Mouse (Mus musculus) forelimb bud, embryonic 11.5 days (tissue): ENCODE results near the gene Rbm14.

ENCODE experiments used
- DNase-seq: peaks from one replicate; pipeline ENCODE4 v3.0.0-alpha.2; 2012; ENCODE audit warnings: low read depth, low spot score

The Rbm14 gene

DNA sequence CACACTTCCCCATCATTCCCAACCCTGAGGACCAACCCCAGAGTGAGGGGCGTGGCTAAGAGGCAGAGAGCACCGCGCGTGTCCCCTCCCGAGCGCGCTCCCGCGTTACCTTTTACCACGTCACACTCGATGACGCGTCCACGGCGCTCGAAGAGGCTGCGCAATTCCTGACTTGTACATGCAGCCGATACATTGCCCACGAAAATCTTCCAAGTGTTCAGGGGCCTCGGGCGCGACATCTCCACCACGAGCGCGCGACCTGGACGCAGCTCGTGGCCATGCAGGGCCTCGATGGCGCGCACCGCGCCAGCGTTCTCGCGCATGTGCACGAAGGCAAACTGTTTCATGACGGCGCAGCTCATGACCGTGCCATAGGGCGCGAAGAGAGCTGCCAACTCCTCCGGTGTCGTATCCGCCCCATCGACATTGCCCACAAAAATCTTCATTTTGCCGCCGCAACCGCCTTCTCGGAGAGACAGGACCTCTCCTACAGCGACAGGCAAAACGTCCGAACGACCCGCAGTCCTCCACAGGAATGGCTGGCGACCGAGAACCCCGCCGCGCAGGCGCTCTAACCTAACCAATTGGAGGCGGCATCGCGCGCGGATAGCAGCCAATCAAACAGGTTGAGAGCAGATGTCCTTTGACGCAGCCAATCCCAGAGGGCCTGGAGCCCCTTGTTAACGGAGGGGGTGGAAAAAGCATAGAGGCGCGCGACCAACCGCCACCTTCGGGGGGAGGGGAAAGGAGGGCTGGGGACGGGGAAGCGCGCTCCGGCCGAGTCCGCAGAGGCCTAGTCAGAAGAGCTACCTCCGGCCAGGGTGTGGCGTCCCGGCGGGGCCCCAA lies at the start of gene Rbm14, which contains the start of gene Gm21992:
Gene Rbm14 (minus strand): TSS at position 572 of the 846 bp plus-strand sequence.
Gene Gm21992 (minus strand): TSS at position 550 of the 846 bp plus-strand sequence.
- peak; percentile 98 for DNase-seq

DNA sequence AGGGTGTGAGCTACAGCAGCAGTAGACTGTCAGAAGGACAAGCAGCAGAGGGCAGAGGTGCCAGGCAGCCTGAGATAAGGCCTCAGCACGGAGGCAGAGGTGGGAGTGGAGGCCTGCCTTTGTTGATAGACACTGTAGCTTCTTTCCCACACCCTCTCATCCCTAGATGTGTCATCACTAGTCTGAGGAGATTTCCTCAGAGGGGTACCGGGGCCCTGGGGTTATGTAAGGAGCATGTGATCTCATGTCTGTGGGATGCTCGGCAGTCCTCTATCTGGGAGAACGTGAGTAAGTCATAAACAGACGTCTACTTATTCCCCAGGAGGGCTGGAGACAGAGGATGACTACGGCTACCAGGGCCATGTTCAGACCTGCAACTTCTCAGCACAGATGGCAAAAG lies 47.6 kb upstream of the Rbm14 start:
- DNase-seq: no peak

DNA sequence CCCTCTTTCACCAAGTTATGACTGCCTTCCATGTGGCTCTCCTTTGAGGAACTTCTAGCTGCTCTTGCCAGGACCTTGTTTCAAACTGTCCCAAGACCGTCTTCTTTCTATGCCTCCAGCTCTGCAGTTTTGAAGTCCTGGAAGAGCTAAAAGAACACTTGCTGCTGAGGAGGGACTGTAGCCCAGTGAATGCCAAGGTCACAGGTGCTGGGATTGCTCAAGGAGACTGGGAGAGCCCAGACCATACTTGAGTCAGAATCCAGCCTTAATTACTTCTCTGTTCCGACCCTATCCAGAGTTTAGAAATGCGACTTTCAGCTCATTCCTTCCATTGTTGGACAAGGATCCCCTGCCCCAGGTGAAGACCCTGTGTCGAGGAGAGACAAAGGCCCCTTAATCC lies 44.5 kb upstream of the Rbm14 start:
- no peak for DNase-seq

DNA sequence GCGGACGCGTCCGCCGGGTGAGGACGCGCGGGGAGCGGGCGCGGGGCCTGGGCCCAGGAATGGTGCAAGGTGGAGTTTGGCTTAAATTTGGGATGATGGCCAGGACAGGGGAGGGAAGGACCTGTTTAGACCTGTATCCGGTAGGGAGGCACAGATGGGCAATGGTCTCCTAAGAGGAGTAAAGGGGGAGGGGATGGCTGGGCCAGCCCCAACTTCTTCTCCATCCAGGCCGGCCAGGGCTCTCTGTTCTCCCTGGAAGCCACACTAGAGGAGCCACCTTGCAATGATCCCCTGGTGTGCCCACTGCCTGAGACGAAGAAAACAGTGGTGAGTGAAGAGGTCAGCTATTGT lies 44.0 kb upstream of the Rbm14 start:
- no peak for DNase-seq

GRCm38 (mm10) chr19:4854552-4855469 lies 43.4 kb upstream of the Rbm14 start, which contains the start of gene Ctsf:
Gene Ctsf, plus strand, starts transcription at chr19:4855130.
- DNase-seq: peak; percentile 72

DNA sequence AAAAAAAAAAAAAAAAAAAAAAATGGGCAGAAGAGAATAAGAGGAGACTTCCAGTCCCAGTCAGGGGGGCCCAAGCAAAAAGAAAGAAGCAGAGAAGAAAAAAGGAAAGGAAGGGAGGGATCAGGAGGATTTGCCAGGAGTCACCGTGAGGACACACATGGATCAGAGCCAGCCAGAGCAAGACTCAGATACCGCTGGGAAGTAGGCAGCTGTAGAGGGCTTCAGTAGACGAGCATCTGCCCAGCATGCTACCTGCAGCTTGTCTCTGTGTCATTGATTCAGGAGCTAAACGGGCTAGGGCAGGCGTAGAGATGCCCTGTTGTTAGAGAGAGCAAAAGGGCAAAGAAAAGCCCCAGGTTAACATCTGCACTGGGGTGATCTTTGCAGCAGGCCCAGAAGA lies 38.8 kb upstream of the Rbm14 start:
- DNase-seq: no peak

- no peak for DNase-seq
These were observed 38.4 kb upstream of the Rbm14 start for GRCm38 (mm10) chr19:4849800-4850199.

DNA sequence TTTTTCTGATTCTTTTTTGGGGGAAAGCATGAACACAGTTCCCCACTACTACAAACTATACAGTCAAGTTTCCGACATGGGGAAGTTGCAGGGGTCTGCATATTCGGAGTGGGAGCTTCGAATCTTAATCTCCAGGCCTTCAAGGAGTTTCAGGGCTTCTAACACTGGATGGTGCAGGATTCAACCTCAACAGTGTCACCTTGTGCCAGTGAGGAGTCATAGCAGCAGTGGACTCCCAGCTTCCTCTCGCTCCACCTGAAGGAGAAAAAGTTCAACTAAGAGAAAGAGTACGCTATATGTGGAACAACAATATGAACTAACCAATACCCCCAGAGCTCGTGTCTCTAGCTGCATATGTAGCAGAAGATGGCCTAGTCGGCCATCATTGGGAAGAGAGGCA lies 36.1 kb upstream of the Rbm14 start:
- no peak for DNase-seq

DNA sequence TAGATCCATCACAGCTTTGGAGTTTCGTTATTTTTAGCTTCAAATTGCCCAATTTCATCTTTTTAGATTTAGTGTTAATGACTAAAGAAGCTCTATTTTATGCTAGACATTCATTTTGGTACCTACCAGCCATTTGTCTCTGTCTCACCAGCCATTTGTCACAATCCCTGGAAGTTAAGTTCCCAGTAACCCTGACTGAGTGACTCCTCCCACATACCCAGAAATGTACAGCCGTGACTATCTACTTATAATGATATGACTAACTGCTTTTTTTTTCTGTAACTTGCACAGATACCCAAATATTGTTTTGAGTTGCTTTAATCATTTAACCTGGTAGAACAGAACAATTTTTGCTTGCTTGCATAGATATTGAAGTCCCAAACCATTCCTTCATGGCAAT lies 34.4 kb upstream of the Rbm14 start:
- no peak for DNase-seq

- no peak for DNase-seq
These were observed 31.2 kb upstream of the Rbm14 start for GRCm38 (mm10) chr19:4842611-4843010.

- DNase-seq: no peak
These were observed 29.4 kb upstream of the Rbm14 start for GRCm38 (mm10) chr19:4840848-4841247.

- DNase-seq: peak; percentile 94
These were observed 27.7 kb upstream of the Rbm14 start, which contains the start of the genes Ccs and Ccdc87 for GRCm38 (mm10) chr19:4839149-4839548. Gene Ccs, minus strand, starts transcription at chr19:4839332. Gene Ccdc87, plus strand, starts transcription at chr19:4839366.

DNA sequence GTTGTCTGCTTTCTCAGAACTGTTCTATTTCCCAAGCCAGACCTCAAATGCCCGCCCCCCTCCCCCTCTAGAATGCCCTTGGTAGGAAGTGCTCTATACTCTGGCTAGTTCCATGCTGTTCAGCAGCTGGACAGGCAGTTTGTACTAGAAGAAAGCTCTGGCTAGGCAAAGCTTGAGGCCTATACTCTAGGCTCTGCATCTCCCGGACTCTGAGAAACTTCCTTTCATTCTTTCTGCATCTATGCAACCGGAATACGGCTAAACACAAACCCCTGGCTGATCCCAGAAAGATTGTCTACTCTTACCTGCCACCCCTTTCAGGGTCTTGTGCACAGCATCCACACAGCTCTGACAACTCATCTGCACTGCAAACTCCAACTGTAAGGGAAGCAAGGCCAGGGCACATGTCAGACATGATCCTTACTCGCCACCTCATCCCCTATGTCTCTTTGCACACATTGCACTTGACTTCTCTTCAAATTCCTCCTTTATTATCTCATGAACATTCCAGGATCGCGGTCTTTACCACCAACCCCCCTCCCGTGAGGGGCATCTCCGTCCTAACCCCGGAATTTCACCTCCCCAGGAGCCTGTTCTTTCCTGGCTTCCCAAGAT lies 27.2 kb upstream of the Rbm14 start:
- no peak for DNase-seq

- DNase-seq: no peak
These were observed 25.6 kb upstream of the Rbm14 start for GRCm38 (mm10) chr19:4837049-4837448.

- no peak for DNase-seq
These were observed 24.7 kb upstream of the Rbm14 start for GRCm38 (mm10) chr19:4836096-4836495.

DNA sequence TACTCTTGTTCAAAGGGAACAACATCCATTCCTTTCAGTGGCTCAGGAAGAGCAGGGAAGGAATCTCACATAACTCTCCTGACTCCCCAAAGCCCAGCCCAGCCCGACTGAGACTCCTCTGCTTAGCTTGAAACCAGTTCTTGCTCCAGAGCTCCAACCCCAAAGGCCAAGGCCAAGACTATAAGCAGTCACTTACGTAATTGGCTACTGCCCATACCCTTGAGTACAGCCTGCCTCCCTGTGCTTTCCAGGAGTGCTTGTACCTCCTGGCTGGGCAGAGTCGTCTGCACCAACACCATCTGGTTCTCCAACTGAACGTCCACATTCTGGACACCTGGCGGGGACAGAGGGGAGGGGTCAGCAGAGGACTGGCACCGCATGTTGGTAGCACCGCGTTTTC lies 22.5 kb upstream of the Rbm14 start:
- DNase-seq: no peak

DNA sequence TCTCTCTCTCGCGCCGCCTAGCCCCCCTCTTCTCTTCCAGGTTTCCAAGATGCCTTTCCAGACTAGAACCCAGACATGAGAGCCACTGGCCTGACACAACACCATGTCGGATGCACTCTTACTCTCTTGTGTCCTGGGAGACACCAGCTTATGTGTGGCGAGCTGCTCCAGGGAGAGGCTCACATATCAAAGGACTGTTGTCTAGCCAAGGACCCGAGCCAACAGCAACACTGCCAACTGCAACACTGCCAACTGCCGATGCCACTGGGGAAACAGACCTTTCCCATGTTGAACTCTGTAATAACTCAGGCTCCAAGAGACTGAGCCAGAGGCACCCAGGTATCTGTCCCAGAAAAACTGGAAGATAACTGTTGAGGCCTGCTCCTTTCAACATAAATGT lies 17.7 kb upstream of the Rbm14 start:
- DNase-seq: no peak

DNA sequence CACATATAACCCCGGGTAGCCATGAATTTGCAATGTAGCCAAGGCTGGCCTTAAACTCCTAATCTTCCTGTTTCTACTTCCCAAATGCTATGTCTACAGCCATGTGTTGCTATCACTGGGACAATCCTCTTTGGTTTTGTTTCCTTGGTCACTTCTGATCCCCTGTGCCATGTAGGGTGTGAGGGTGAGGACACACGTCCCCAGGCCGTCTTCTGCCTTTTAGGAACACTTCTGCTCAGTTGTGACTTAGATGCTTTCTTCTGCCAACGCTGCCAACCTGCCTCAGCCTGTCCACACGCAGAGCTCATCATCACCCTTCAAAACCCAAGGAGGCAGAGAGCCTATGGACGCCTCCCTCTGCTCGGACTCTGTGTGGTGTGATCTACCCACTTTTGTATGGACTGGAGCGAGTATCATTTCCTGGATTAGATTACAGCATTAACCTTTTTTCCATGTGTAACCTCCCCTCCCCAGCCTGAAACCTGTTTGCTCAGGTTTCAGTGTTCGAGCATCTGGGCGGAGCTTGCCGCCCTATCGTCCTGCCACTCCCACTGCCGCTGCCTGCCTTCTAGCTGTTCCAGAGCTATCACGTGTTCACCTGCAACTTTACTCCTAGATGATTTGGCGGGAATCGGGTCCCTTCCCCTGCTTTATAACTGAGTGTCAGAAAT lies 17.1 kb upstream of the Rbm14 start:
- no peak for DNase-seq

GRCm38 (mm10) chr19:4820678-4821303 lies 9.4 kb upstream of the Rbm14 start:
- no peak for DNase-seq

DNA sequence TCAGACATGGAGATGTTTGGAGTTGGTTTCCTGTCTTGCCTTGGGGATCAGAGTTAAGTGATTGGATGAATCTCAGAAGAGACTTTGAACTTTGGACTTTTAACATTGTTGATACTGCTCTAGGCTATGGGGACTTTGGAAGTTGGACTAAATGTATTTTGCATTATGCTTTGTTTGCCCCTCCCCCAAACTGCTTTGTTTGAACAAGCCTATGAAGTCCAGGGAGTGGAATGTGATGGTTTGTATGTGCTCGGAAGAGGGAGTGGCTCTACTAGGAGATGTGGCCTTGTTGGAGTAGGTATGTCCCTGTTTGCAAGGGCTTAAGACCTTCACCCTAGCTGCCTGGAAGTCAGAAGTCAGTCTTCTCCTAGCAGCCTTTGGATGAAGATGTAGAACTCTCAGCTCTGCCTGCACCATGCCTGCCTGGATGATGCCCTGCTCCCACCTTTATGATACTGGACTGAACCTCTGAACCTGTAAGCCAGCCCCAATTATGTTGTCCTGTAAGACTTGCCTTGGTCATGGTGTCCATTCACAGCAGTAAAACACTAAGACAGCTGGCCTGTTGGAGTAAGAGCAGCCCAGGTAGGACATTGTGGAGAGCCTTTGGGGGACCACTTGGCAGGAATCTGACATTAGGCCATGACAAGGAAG lies 5.9 kb upstream of the Rbm14 start:
- DNase-seq: no peak
